Mouse (Mus musculus): Measurements from ENCODE around the gene Gm47289.

- TF ChIP-seq CTCF (IDR thresholded peaks at IDR 0.05; ENCODE audit: borderline replicate concordance, insufficient read depth, low read depth, low read length) (no peak), POLR2A (IDR thresholded peaks at IDR 0.05; ENCODE audit: borderline replicate concordance, insufficient read depth, low read length) (no peak)
Observed at GRCm38 (mm10) chr9:119114911-119115310, 44.0 kb upstream of the Gm47289 start.

Measured in cerebellum, adult 2 months (tissue).